Mouse (Mus musculus) liver, postnatal 0 days (tissue): ENCODE data around the gene Grcc10.

ENCODE experiments used
- CTCF ChIP-seq: sonication (generic); IDR thresholded peaks from 2 replicates; pipeline ENCODE4 v1.5.1; 2016; ENCODE audit warnings: antibody characterized with exemption, low read depth
- EP300 ChIP-seq: IDR thresholded peaks from 2 replicates; pipeline ENCODE4 v1.6.1; 2016; ENCODE audit warnings: antibody characterized with exemption, low read depth, mild to moderate bottlenecking

- TF ChIP-seq CTCF (no peak), EP300 (no peak)
Measured at GRCm38 (mm10) chr6:124706061-124706627, 35.0 kb downstream of the Grcc10 start.
